Mouse (Mus musculus) embryonic facial prominence, embryonic 14.5 days (tissue): ENCODE results near the gene F2rl3. TPM values are rescaled to one million over a fixed set of nuclear protein-coding genes. Genes with fewer than 3 reads are reported as not detected.
A peak's percentile ranks its signal among the peaks of the same experiment; 100 is the strongest.

Source experiments
- ATAC-seq: fragments of 200-750 bp; cut with Nextera tagmentation; 2 replicates; pipeline ENCODE4 v1.8.0; 2017; ENCODE audit warnings: low read depth, moderate number of reproducible peaks, moderate TSS enrichment
- DNase-seq: peaks from one replicate; pipeline ENCODE4 v3.0.0-alpha.2; 2015; ENCODE audit warnings: low spot score
- H3K27ac ChIP-seq: fragments of 300-500 bp; sonication (generic); replicated peaks from 2 replicates; pipeline ENCODE4 v1.5.1; 2014; ENCODE audit warnings: low read depth, mild to moderate bottlenecking, low read length, moderate library complexity
- H3K27me3 ChIP-seq: fragments of 300-500 bp; sonication (generic); replicated peaks from 2 replicates; pipeline ENCODE4 v1.6.1; 2014; ENCODE audit warnings: low read length; ENCODE audit not compliant: control insufficient read depth, insufficient read depth
- H3K36me3 ChIP-seq: fragments of 300-500 bp; sonication (generic); 2 replicates; pipeline ENCODE4 v1.6.1; 2014; ENCODE audit warnings: low read length, mixed read lengths; ENCODE audit not compliant: control insufficient read depth, insufficient read depth
- H3K4me1 ChIP-seq: fragments of 300-500 bp; sonication (generic); 2 replicates; pipeline ENCODE4 v1.6.1; 2014; ENCODE audit warnings: antibody characterized with exemption, low read length; ENCODE audit not compliant: control insufficient read depth, insufficient read depth
- H3K4me2 ChIP-seq: fragments of 300-500 bp; sonication (generic); 2 replicates; pipeline ENCODE4 v1.6.1; 2014; ENCODE audit warnings: low read depth, mild to moderate bottlenecking, low read length, moderate library complexity, mixed read lengths
- H3K4me3 ChIP-seq: fragments of 300-500 bp; sonication (generic); 2 replicates; pipeline ENCODE4 v1.5.1; 2014; ENCODE audit warnings: low read depth, mild to moderate bottlenecking, low read length
- H3K9ac ChIP-seq: fragments of 300-500 bp; sonication (generic); 2 replicates; pipeline ENCODE4 v1.6.1; 2014; ENCODE audit warnings: low read depth, mild to moderate bottlenecking, low read length, moderate library complexity, mixed read lengths
- H3K9me3 ChIP-seq: fragments of 300-500 bp; sonication (generic); 2 replicates; pipeline ENCODE4 v1.6.1; 2016; ENCODE audit warnings: low read length; ENCODE audit not compliant: control insufficient read depth
- WGBS: fragments of 180-500 bp; shearing (Covaris S2); extraction: QIAGEN DNeasy Blood & Tissue Kit; methylation state at CpG from one replicate; pipeline ENCODE4 v1.1.7; 2014; 5-methylcytosine and 5-hydroxymethylcytosine counted together
- polyA plus RNA-seq: library from polyadenylated mRNA; unstranded; fragments of >200 nt; fragmentation: Nextera tagmentation; extraction: Ambion mirVana; gene quantifications from 2 replicates; pipeline ENCODE4 v1.2.1, GENCODE M21; 2014

The F2rl3 gene
- polyA plus RNA-seq, 1 experiment from 2014 or later: 1.8 TPM

DNA sequence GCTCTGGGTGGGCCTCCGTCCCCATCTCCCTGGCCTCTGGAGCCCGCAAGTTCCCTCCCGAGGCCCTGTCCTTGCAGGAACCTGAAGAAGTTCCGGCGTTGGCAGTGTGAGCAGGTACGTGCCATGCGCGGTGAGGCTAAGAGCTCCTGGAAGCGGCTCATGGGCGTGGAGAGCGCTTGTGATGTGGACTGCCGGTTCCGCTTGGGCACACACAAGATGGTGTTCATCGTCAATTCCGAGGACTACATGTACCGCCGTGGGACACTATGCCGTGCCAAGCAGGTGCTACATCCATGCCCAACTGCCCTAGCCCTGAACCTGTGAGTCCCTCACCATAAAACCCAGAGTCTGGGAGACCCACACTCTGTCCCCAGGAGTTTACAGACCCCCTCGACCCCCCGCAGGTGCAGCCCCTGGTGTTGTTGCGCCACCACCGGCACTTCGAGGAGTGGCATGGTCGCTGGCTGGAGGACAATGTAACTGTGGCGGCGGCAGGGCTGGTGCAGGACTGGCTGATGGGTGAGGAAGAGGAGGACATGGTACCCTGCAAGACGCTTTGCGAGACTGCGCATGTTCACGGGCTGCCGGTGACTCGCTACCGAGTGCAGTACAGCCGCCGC lies 4.8 kb upstream of the F2rl3 start:
- H3K4me3 ChIP-seq: no peak overlapping the region
- no peak overlapping the region for H3K4me2 ChIP-seq
- WGBS: 97% methylated on average over 34 of the region's 35 CpGs
- H3K27me3 ChIP-seq: no peaks in the 10 kb centered on the region
- ATAC-seq (no peak), DNase-seq (no peak)
- no peak overlapping the region for H3K9ac ChIP-seq
- peaks cover 70% of the 10 kb centered on the region for H3K36me3 ChIP-seq
- no peak overlapping the region for H3K27ac ChIP-seq
- no peaks in the 10 kb centered on the region for H3K4me1 ChIP-seq
- H3K9me3 ChIP-seq: no peaks in the 10 kb centered on the region

DNA sequence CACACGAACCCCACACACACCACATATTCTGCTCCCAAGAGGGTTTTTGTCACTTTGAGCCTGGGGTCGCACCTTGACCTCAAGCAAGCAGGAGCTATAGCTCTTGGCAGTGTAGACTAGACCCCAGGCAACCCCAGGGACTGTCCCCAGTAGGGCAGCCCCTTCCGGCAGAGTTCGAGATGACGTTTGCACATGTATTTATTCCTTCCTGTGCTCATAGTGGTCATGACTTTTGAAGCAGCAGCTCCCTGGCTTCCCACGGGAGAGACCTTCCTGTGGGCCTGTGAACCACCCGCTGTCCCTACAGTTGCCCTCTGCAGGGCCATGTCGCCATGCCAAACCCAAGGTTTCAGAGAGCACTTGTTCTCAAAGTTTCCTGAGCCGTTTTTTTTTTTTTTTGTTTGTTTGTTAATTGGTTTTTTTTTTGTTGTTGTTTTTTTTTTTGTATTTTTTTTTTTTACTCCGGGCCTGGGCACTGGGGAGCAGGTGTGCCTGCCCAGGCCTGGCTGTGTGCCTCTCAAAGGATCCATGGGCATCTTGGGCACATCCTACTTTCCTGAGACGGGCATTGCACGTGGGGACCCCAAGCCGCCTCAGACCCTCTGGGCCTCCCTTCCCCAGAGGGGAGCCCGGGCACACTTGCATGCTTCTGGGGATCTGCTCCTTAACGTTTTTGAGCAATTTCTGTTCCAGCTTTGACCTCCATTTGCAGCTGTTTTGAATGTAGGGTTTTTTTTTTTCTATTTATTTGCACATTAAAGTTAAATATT lies 4.1 kb upstream of the F2rl3 start:
- Histone ChIP-seq H3K9me3 (no peaks in the 10 kb centered on the region), H3K4me2 (no peak overlapping the region), H3K27me3 (no peaks in the 10 kb centered on the region), H3K9ac (no peak overlapping the region), H3K27ac (no peak overlapping the region), H3K36me3 (peaks cover 62% of the 10 kb centered on the region), H3K4me3 (no peak overlapping the region), H3K4me1 (no peaks in the 10 kb centered on the region)
- 90% methylated on average over 15 of the region's 15 CpGs for WGBS
- no peak for DNase-seq
- no peak for ATAC-seq

DNA sequence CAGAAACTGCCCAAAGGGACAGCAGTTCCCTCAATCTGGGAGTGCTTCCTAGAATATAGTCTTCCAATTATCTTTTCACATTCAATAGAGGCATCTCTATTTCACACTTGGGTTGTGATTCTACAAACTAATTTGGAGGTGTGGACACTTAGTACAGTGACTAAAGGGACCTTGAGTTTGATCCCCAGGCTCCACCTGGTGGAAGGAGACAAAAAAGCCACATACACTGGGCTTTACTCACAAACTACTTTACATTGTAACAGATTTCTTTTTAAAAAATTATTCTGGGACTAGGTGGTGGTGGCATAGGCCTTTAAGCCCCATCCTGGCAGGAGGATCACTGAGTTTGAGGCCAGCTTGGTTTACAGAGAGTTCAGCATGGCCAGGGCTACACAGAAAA lies 3.4 kb upstream of the F2rl3 start:
- Histone ChIP-seq H3K27ac (no peak overlapping the region), H3K4me2 (no peak overlapping the region), H3K4me1 (no peaks in the 10 kb centered on the region), H3K9ac (no peak overlapping the region), H3K36me3 (peaks cover 55% of the 10 kb centered on the region), H3K27me3 (no peaks in the 10 kb centered on the region), H3K4me3 (no peak overlapping the region), H3K9me3 (no peaks in the 10 kb centered on the region)
- ATAC-seq (no peak), DNase-seq (no peak)

DNA sequence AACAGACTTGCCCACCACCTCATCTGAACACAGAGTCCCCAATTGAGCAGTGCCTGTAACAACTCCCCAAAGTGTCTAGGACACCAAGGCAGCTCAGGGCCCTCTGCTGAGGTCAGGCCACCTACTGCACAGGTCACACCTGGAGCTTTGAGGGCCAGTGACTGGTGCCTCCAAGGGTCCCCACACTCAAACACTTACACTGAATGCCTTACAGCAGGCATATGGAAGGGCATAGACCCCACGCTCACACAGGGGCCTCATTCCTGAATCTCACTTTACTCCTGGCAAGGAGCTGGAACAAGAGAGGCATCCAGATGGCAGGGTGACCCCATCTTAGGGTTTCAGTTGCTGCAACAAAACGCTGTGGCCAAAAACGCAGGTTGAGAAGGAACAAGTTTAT lies 1.5 kb upstream of the F2rl3 start:
- no peak overlapping the region for H3K4me3 ChIP-seq
- H3K9me3 ChIP-seq: no peaks in the 10 kb centered on the region
- 77% methylated on average over 3 of the region's 3 CpGs for WGBS
- no peak overlapping the region for H3K9ac ChIP-seq
- DNase-seq (no peak), ATAC-seq (no peak)
- no peak overlapping the region for H3K27ac ChIP-seq
- no peak overlapping the region for H3K4me2 ChIP-seq
- peaks cover 41% of the 10 kb centered on the region for H3K36me3 ChIP-seq
- H3K4me1 ChIP-seq: no peaks in the 10 kb centered on the region
- H3K27me3 ChIP-seq: no peaks in the 10 kb centered on the region

DNA sequence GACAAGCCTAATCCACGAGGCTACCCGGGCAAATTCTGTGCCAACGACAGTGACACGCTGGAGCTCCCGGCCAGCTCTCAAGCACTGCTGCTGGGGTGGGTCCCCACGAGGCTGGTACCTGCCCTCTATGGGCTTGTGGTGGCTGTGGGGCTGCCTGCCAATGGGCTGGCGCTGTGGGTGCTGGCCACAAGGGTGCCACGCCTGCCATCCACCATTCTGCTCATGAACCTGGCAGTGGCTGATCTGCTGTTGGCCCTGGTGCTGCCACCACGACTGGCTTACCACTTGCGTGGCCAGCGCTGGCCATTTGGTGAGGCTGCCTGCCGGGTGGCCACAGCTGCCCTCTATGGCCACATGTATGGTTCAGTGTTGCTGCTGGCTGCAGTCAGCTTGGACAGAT lies 626 bp downstream of the F2rl3 start:
- H3K4me1 ChIP-seq: no peaks in the 10 kb centered on the region
- ATAC-seq (no peak), DNase-seq (no peak)
- peaks cover 20% of the 10 kb centered on the region for H3K36me3 ChIP-seq
- H3K4me3 ChIP-seq: no peak overlapping the region
- H3K9me3 ChIP-seq: no peaks in the 10 kb centered on the region
- H3K9ac ChIP-seq: no peak overlapping the region
- no peaks in the 10 kb centered on the region for H3K27me3 ChIP-seq
- 84% methylated on average over 12 of the region's 12 CpGs for WGBS
- no peak overlapping the region for H3K4me2 ChIP-seq
- H3K27ac ChIP-seq: no peak overlapping the region

DNA sequence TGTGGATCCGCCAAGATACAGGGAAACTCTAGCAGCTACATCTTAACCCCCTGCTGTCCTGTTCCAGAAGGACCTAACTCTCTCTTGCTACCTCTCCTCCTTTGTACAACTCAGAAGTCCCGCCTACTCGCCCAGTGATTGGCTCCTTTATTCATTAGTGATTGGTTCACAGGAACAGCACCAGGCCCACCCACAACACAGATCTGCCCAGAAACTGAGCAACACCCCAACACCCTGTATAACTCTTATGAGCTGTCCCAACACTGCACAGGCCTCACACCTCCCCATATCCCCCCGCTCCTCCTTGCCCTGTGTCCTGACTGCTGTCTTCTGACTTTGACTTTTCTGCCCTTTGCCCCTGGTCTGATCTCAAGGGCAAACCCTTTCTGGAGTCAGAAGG lies 4.0 kb downstream of the F2rl3 start:
- no peak overlapping the region for H3K4me3 ChIP-seq
- H3K27ac ChIP-seq: no peak overlapping the region
- H3K4me2 ChIP-seq: no peak overlapping the region
- ATAC-seq (peak; percentile 75; the same call in 1 of the 2 replicates), DNase-seq (peak; percentile 12)
- H3K9me3 ChIP-seq: no peaks in the 10 kb centered on the region
- 56% methylated on average over 4 of the region's 4 CpGs for WGBS
- H3K4me1 ChIP-seq: no peaks in the 10 kb centered on the region
- H3K27me3 ChIP-seq: no peaks in the 10 kb centered on the region
- no peaks in the 10 kb centered on the region for H3K36me3 ChIP-seq
- H3K9ac ChIP-seq: no peak overlapping the region

DNA sequence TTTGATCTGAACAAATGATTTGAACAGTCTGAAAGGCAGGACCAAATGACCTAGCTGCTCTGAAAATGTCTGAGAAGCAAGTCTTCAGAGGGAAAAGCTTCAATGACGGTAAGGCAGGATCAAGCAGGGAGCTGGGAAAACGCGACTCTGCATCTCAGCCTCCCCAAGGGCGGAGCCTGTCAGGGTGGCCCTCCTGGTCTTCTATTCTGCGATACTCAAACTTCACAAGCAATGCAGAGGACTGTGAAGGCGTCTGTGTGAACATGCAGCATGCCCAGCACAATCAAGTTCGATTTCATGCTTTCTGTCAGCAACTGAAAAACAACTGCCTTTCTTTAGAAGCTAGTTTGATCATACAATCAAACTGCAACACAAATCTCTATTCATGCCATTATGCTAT lies 5.1 kb downstream of the F2rl3 start:
- Histone ChIP-seq H3K4me3 (no peak overlapping the region), H3K27me3 (no peaks in the 10 kb centered on the region), H3K9me3 (no peaks in the 10 kb centered on the region), H3K36me3 (no peaks in the 10 kb centered on the region), H3K4me2 (no peak overlapping the region), H3K4me1 (no peaks in the 10 kb centered on the region), H3K9ac (no peak overlapping the region), H3K27ac (no peak overlapping the region)
- WGBS: 30% methylated on average over 7 of the region's 7 CpGs
- ATAC-seq (no peak), DNase-seq (no peak)

DNA sequence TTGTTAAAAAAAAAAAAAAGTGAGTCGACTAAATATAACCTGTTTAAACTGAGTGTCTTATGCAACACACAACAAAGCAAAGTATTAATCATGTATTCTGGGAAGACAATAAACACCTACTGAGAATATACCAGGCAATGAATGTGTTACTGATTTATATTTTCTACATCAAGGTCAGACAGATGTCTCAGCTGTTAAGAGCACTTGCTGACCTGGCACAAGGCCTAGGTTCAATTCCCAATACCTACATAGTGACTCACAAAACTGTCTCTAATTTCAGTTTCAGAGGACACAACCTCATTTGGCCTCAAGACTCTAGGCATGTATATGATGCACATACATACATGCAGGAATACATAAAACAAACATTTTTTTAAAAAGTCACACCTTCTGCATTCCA lies 16.1 kb downstream of the F2rl3 start:
- ATAC-seq: no peak
- no peaks in the 10 kb centered on the region for H3K9me3 ChIP-seq
- no peaks in the 10 kb centered on the region for H3K36me3 ChIP-seq

DNA sequence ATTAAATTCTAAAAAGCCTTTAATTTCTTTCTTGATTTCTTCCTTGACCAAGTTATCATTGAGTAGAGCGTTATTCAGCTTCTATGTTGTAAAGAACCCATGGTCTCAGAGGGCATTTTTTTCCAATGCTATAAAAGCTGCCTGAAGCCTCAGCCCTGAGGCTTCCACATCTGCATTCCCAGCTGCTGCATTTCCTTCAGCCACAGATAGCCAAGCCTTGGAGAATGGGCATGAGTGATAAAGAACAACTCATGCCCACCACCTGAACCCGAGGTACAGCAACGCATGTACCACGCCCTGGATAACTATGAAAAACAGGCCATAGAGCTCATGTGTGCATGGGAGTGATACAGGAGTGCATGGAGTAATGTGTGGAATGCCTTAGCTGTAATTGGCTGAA lies 19.0 kb downstream of the F2rl3 start:
- no peak overlapping the region for H3K9ac ChIP-seq
- H3K4me2 ChIP-seq: no peak overlapping the region
- no peaks in the 10 kb centered on the region for H3K36me3 ChIP-seq
- DNase-seq: no peak
- no peaks in the 10 kb centered on the region for H3K27me3 ChIP-seq
- WGBS: 93% methylated on average over 4 of the region's 4 CpGs
- no peak overlapping the region for H3K4me3 ChIP-seq
- no peaks in the 10 kb centered on the region for H3K9me3 ChIP-seq
- H3K4me1 ChIP-seq: no peaks in the 10 kb centered on the region
- H3K27ac ChIP-seq: no peak overlapping the region
- no peak for ATAC-seq

More for the DNA sequence above, 16.1 kb downstream of the F2rl3 start:
- Histone ChIP-seq H3K4me3 (no peak overlapping the region), H3K4me1 (no peaks in the 10 kb centered on the region), H3K27me3 (no peaks in the 10 kb centered on the region), H3K4me2 (no peak overlapping the region), H3K27ac (no peak overlapping the region), H3K9ac (no peak overlapping the region)
- 73% methylated on average over 1 of the region's 1 CpGs for WGBS
- no peak for DNase-seq
